14 mouse cellular contexts compared by ENCODE assay signal in genomic region chr12:105966887-105967637, GRCm38 (mm10). TPM values are rescaled to one million over a fixed set of nuclear protein-coding genes. Genes with fewer than 3 reads are reported as not detected.
DNase-seq lines count a peak whose midpoint lies in the region; ATAC-seq and TF ChIP-seq lines count a peak whose summit lies in the region.
"Had no signal": no experiment of that assay in that cellular context is flagged by ENCODE, and none has a peak within 500 bp of the region (broad histone marks: within the 10 kb centered on the region; RNA-seq: fewer than 3 reads in every experiment).

No protein-coding gene starts in this region.

- peaks cover 26% of the 10 kb centered on the region for H3K4me1 ChIP-seq in hindbrain, embryonic 13.5 days (replicated peaks)
- H3K4me1 ChIP-seq in hindbrain, embryonic 10.5 days (replicated peaks): peaks cover 25% of the 10 kb centered on the region
- H3K4me1 ChIP-seq in midbrain, embryonic 15.5 days: peaks cover 24% of the 10 kb centered on the region
- H3K4me1 ChIP-seq in midbrain, postnatal 0 days (ENCODE audit: insufficient read depth, low read length): no peaks in the 10 kb centered on the region; the same call in 1 of the 2 replicates
- peaks cover 20% of the 10 kb centered on the region for H3K4me1 ChIP-seq in forebrain, embryonic 14.5 days (ENCODE audit: control insufficient read depth, insufficient read depth, low read length)

- no peak for ATAC-seq in hindbrain, embryonic 13.5 days (ENCODE audit: low FRiP score)
- no peak for ATAC-seq in midbrain, embryonic 15.5 days (replicated peaks)
- no peak for ATAC-seq in midbrain, postnatal 0 days (ENCODE audit: low FRiP score)
- ATAC-seq in forebrain, embryonic 14.5 days: no peak
- peak; percentile 44 for ATAC-seq in monocyte, adult 5-6 weeks (replicated peaks; ENCODE audit: insufficient number of reproducible peaks, low FRiP score, low TSS enrichment, poor library complexity, severe bottlenecking)
- ATAC-seq in megakaryocyte-erythroid progenitor cell, adult 5-6 weeks (replicated peaks; ENCODE audit: low FRiP score, low TSS enrichment, poor library complexity, severe bottlenecking): no peak
- ATAC-seq: Patski had no signal

- TF ChIP-seq CTCF in midbrain, postnatal 0 days (IDR thresholded peaks at IDR 0.05): no peak

- no peaks in the 10 kb centered on the region for H3K9me3 ChIP-seq in hindbrain, embryonic 13.5 days
- peaks cover 5% of the 10 kb centered on the region; the same call in 1 of the 2 replicates for H3K9me3 ChIP-seq in hindbrain, embryonic 10.5 days
- no peaks in the 10 kb centered on the region for H3K9me3 ChIP-seq in midbrain, embryonic 15.5 days
- no peaks in the 10 kb centered on the region for H3K9me3 ChIP-seq in midbrain, postnatal 0 days (ENCODE audit: low read length)
- 0 out of 2 replicates have a peak, but pooled peaks cover 2% of the 10 kb centered on the region for H3K9me3 ChIP-seq in forebrain, embryonic 14.5 days (replicated peaks; ENCODE audit: control insufficient read depth, low read length)

- no peak overlapping the region for H3K27ac ChIP-seq in hindbrain, embryonic 13.5 days
- no peak overlapping the region for H3K27ac ChIP-seq in hindbrain, embryonic 10.5 days
- no peak overlapping the region for H3K27ac ChIP-seq in midbrain, embryonic 15.5 days
- H3K27ac ChIP-seq in midbrain, postnatal 0 days (ENCODE audit: low read depth, low read length): no peak overlapping the region
- peak overlapping the region; percentile 4; the same call in 1 of the 2 replicates for H3K27ac ChIP-seq in forebrain, embryonic 14.5 days (ENCODE audit: low read depth, low read length)

- no peak for DNase-seq in hindbrain, embryonic 10.5 days (ENCODE audit: low spot score)
- DNase-seq in midbrain, postnatal 0 days (ENCODE audit: low spot score): no peak
- peak; percentile 62 for DNase-seq in forebrain, embryonic 14.5 days (ENCODE audit: low spot score)
- no peak for DNase-seq in cerebellum, postnatal 4 days (ENCODE audit: low spot score in 2 of 2)
- DNase-seq: adrenal gland, adult 8-10 months; cerebellum, adult 2 months; gastrocnemius, postnatal 25 days; kidney, adult 9 months; retina, postnatal 1 day had no signal

- no peaks in the 10 kb centered on the region for H3K36me3 ChIP-seq in hindbrain, embryonic 13.5 days
- H3K36me3 ChIP-seq in hindbrain, embryonic 10.5 days: no peaks in the 10 kb centered on the region
- no peaks in the 10 kb centered on the region for H3K36me3 ChIP-seq in midbrain, embryonic 15.5 days (replicated peaks)
- no peaks in the 10 kb centered on the region for H3K36me3 ChIP-seq in midbrain, postnatal 0 days (ENCODE audit: insufficient read depth, low read length)
- H3K36me3 ChIP-seq in forebrain, embryonic 14.5 days (ENCODE audit: control insufficient read depth, insufficient read depth, low read length): no peaks in the 10 kb centered on the region

- H3K27me3 ChIP-seq in hindbrain, embryonic 13.5 days: peaks cover 33% of the 10 kb centered on the region
- H3K27me3 ChIP-seq in hindbrain, embryonic 10.5 days (ENCODE audit: insufficient read depth, poor library complexity, severe bottlenecking): peaks cover 50% of the 10 kb centered on the region
- H3K27me3 ChIP-seq in midbrain, embryonic 15.5 days (replicated peaks): 0 out of 2 replicates have a peak, but pooled peaks cover 5% of the 10 kb centered on the region
- H3K27me3 ChIP-seq in midbrain, postnatal 0 days (ENCODE audit: insufficient read depth, low read length): 0 out of 2 replicates have a peak, but pooled peaks cover 4% of the 10 kb centered on the region
- H3K27me3 ChIP-seq in forebrain, embryonic 14.5 days (replicated peaks; ENCODE audit: control insufficient read depth, insufficient read depth, low read length): no peaks in the 10 kb centered on the region

- 38% methylated on average over 19 of the region's 19 CpGs for WGBS in hindbrain, embryonic 13.5 days
- 50% methylated on average over 19 of the region's 19 CpGs for WGBS in hindbrain, embryonic 10.5 days
- 42% methylated on average over 19 of the region's 19 CpGs for WGBS in midbrain, embryonic 15.5 days
- WGBS in midbrain, postnatal 0 days: 45% methylated on average over 19 of the region's 19 CpGs
- WGBS in forebrain, embryonic 14.5 days: 34% methylated on average over 19 of the region's 19 CpGs

- H3K4me3 ChIP-seq in hindbrain, embryonic 13.5 days: no peak overlapping the region
- H3K4me3 ChIP-seq in hindbrain, embryonic 10.5 days: no peak overlapping the region
- 0 out of 2 replicates have a peak overlapping the region, but pooled peaks have one; percentile 10 for H3K4me3 ChIP-seq in midbrain, embryonic 15.5 days
- H3K4me3 ChIP-seq in midbrain, postnatal 0 days (ENCODE audit: low read depth, low read length): no peak overlapping the region
- no peak overlapping the region for H3K4me3 ChIP-seq in forebrain, embryonic 14.5 days (ENCODE audit: low read depth, low read length)

- no peak overlapping the region for H3K9ac ChIP-seq in hindbrain, embryonic 13.5 days
- H3K9ac ChIP-seq in midbrain, embryonic 15.5 days: no peak overlapping the region
- H3K9ac ChIP-seq in midbrain, postnatal 0 days (replicated peaks; ENCODE audit: low read length, poor library complexity, severe bottlenecking): no peak overlapping the region
- H3K9ac ChIP-seq in forebrain, embryonic 14.5 days (ENCODE audit: low read length): no peak overlapping the region

- peak overlapping the region; percentile 39; the same call in 1 of the 2 replicates for H3K4me2 ChIP-seq in hindbrain, embryonic 13.5 days
- H3K4me2 ChIP-seq in midbrain, embryonic 15.5 days: no peak overlapping the region
- no peak overlapping the region for H3K4me2 ChIP-seq in midbrain, postnatal 0 days (ENCODE audit: low read depth, low read length, poor library complexity, severe bottlenecking)
- peak overlapping the region; percentile 33; the same call in 1 of the 2 replicates for H3K4me2 ChIP-seq in forebrain, embryonic 14.5 days (ENCODE audit: low read length)

RNA-seq across cellular contexts. Expression of gene Vrk1, which starts 43.0 kb away (rescaled TPM):
- 40.3 and 40.7 TPM in 2 replicates for polyA plus RNA-seq in hindbrain, embryonic 13.5 days (2015; fragmentation: Nextera tagmentation; extraction: Ambion mirVana)
- polyA plus RNA-seq in hindbrain, embryonic 10.5 days (2016; fragmentation: Nextera tagmentation; extraction: Ambion mirVana): 81.7 and 109 TPM in 2 replicates
- polyA plus RNA-seq in midbrain, embryonic 15.5 days (2015; fragmentation: Nextera tagmentation; extraction: Ambion mirVana): 31.6 and 32.6 TPM in 2 replicates
- total RNA-seq in midbrain, postnatal 0 days (2014; rRNA removed): 9.4 and 24.5 TPM in 2 replicates
- 29.2 and 30.3 TPM in 2 replicates for polyA plus RNA-seq in midbrain, postnatal 0 days (2015; fragmentation: Nextera tagmentation; extraction: Ambion mirVana)
- 80.6 and 90.8 TPM in 2 replicates for polyA plus RNA-seq in forebrain, embryonic 14.5 days (2014; fragmentation: Nextera tagmentation; extraction: Ambion mirVana)
- 66.1 to 119 TPM (median 109 TPM) in 3 replicates for total RNA-seq in monocyte, adult 5-6 weeks (2017)
- total RNA-seq in megakaryocyte-erythroid progenitor cell, adult 5-6 weeks (2014; fragmentation: Nextera tagmentation): 72.5 and 90.8 TPM in 2 replicates
- 149 and 178 TPM in 2 replicates for total RNA-seq in megakaryocyte-erythroid progenitor cell, adult 5-6 weeks (2017)

Comparison
In these comparisons a context has a peak if more than half of its experiments do, and no peak if none do; other contexts are left out.
1. H3K4me2 ChIP-seq: peak in hindbrain, embryonic 13.5 days (single experiment) and forebrain, embryonic 14.5 days (single experiment); none in midbrain, embryonic 15.5 days (single experiment) and midbrain, postnatal 0 days (single experiment).